Mouse (Mus musculus) bone marrow macrophage, adult 2 months (primary cell): ENCODE results near the gene Cd83.

Experiments
- CTCF ChIP-seq: IDR thresholded peaks from 2 replicates; pipeline ENCODE4 v1.5.1; 2012; ENCODE audit warnings: low read depth, mild to moderate bottlenecking, low read length, moderate library complexity
- POLR2A ChIP-seq: IDR thresholded peaks from 2 replicates; pipeline ENCODE4 v1.6.1; 2012; ENCODE audit warnings: mild to moderate bottlenecking, low read depth, low read length, borderline replicate concordance

DNA sequence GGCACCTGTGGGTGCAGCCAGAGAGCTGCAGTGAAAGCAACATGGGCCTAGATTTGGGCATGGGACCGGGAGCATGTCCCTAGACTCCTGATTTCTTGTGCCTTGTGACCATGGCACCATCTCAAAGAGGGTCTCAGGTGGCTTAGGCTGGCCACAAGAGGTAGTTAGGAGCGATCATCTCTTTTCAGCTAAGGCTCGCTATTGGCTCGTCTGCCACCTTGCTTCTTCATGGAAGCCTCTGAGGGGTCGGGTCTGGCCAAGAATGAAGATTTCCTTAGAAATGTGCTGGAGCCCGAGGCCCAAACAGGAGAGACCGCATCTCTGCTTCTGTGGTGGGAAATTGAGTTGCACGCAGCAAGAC lies 1.1 kb downstream of the Cd83 start:
- 0 out of 2 replicates have a peak, but pooled peaks have one; percentile 6 for TF ChIP-seq CTCF
- TF ChIP-seq POLR2A: no peak
